Mouse (Mus musculus) urinary bladder, postnatal 10 days (tissue): ENCODE results near the gene Arl10.

Experiments used
- DNase-seq: peaks from one replicate; pipeline ENCODE4 v3.0.0; 2022; ENCODE audit warnings: low spot score

Gene Arl10

DNA sequence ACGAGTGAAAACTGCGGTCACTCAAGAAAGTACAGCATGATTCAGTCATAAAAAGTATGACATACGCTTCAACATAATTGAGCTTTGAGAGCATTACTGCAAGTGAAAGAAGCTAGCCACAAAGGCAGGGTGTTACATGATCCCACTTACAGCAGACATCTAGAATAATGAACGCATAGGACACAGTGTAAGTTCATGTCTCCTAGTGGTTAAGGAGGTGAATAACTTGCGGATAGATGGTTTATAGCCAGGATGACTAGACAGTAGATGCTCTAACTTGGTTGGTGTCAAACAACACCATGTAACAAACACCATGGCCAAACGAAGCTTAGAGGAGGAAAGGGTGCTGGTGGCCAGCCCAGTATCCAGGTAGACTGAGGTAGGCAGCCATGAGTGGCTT is 42.2 kb downstream of the Arl10 start:
- DNase-seq = no peak

DNA sequence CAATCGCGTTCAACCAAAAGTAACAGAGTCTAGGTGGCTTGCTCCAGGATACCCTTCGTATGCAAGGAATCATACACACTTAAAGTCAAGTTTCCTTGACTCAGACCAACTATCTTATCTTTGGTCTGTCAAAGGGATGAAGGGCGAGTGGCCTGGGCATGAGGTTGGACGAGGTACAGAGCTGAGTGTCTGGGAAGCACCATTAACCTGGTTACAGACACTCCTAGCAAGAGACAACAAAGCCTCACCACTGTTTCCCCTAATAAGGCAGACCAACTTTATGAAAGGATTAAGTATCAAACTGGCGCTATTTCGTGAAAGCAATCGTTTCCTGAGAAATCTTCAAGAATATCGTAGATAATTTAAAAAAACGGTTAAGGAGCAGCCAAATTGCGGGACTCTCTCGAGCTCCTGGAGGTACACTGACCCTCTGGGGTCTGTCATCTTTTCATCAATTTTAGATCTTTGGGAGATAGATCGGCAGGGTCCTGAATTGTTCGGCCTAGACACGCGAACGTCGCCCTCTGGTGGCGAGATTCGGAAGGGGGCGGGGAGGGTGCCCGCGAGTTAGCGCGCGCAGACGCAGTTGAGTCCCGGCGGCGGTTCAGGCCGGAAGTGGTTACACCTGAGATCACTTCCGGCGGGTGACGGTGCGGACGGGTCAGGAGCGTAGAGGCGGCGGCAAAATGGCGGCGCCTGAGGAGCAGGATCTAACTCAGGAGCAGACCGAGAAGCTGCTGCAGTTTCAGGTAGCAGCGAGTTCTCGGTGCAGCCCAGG is 46.5 kb downstream of the Arl10 start, which contains the start of gene Faf2:
TSS of gene Faf2 (plus strand) at position 630 of the 778 bp plus-strand sequence.
- peak; percentile 96 for DNase-seq

- no peak for DNase-seq
Measured at GRCm38 (mm10) chr13:54621960-54622521, 47.2 kb downstream of the Arl10 start.

DNA sequence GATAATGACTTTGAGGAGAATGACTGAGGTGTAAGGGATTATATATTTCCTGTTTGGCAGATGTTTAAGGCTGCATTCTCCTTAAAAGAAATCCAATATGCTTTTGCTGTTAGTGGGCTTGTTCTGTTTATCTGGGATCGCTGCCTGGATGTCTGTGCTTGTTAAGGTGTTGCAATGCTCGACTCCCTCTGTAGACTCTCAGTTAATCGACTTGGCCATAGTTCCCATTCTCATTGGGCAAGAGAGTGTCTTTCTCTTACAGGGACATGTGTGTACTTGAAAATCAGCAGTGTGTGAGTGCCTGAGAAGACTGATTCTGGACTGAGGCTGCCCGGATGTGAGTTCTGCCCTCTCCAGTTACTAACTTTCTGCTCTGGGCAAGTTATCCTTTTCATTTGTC is 54.3 kb downstream of the Arl10 start:
- DNase-seq = no peak
